Mouse (Mus musculus): ENCODE results near the gene Fndc3b.

GRCm38 (mm10) chr3:27621176-27621575 is 89.9 kb downstream of the Fndc3b start:
- no peak for TF ChIP-seq GATA1 (IDR thresholded peaks at IDR 0.05; ENCODE audit: low read length)
- TF ChIP-seq TAL1 (IDR thresholded peaks at IDR 0.05; ENCODE audit: low read length): no peak
